Mouse (Mus musculus) adrenal gland, adult 18-20 months (tissue): ENCODE measurements around the gene Zdhhc9. TPM values are rescaled to one million over a fixed set of nuclear protein-coding genes. Genes with fewer than 3 reads are reported as not detected.

ENCODE experiments used
- DNase-seq, 2 experiments: peaks; one replicate each; pipeline ENCODE4 v3.0.0; 2021 to 2022; ENCODE audit warnings: low spot score in 2 of 2
- total RNA-seq, 2 experiments: library from RNA; stranded (reverse); gene quantifications; 1 replicate in 1 of 2; 2 replicates in 1 of 2; pipeline ENCODE4 v1.2.3; 2021

Gene Zdhhc9
- total RNA-seq, 2 experiments from 2014 or later, result 17.4 to 18.9 TPM

DNA sequence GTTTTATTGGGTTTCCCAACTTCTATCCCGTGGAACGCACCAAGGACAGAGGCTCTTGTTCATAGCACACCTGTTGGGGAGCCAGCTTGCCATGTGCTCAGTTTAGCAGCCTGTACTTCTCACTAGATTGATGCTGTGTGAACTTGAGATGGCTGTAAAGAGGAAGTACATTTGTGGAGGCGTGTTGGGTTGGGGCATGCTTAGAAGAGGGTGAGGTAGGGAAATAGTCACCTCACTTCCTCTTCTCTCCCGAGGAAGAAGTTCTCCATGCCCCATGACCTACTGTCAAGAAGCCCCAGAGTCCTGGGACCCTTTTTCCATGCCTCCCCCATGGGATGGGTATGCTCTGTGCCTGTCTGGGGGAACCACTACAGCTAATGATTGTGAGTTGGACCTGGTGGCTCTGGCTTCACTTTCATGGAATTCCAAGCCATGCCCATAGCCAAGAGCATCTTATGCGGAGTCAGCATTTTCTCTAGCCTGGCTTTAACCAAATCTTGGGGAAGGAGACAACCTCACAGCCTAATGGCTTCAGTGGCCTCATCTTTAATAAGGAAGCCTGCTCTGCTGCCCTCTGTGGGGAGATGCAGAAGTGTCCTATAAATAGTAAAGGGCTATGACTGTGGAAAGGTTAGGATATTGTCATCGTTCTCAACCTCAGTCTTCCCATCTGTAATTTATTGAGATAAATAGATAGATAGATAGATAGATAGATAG is 81.0 kb downstream of the Zdhhc9 start:
- DNase-seq, result no peak

DNA sequence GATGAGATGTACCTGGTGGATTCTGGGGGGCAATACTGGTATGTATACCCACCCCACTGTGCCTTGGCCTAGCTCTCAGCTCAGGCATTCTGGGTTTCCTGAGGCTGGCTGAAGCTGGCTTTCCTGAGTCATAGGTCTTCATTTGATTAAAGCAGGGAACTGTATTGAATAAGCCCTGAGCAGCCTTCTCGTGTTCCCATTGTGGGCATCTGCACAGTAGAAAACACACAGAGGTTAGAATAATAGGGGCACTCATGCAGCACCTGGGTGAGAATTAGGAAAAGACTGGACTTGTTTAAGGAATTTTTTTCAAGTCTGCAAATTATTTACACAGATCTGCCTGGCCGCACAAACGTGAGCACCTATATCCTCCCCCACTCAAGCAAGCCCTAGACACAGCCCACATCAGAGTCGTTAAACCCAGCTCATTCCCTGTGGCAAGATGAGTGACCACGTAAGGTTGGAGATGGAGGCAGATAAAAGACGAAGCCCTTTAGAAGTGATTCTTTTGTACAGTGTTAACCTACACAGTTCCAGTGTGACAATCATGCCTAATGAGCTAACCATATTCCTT is 81.7 kb downstream of the Zdhhc9 start:
- DNase-seq, result no peak

DNA sequence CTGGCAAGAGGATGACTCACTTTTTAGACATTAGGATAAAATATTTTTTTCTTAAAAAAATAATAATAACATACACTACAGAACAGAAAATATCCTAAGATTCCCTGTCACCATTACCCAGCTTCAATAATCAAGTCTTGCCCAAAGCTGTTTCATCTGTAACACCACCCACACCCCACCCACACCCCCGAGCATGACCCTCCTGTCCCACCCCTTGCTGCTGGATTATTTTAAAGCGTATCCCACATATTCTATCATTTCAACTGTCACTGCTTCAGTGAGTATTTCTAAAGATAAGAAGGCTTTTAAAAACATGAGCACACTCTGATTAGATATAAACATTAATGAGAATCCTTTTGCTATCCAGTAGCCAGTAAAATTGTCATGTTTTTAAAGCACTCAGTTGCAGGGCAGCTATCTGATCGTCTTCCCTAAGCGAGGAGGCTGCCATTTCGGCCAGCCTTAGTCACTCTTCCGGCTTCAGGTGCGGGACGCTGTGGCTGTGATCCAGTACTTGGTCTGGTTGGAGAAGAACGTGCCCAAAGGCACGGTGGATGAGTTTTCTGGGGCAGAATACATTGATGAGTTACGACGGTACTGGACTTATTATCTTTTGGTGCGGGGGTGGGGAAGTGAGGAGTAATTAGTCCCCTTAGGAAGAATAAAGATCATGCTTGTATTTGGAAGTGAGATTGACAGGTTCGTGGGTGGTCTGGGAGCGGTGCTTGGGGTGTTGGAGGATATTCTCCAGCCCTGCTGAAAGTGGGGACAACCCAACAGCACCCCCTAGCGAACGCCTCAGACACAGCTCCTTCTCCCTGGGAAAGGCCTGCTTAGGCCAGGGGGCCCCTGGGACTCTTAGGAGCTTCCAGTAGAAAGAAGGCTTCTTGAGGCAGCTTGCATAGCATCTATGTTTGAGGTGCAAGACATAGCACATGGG is 84.3 kb downstream of the Zdhhc9 start:
- peak; percentile 64 to 75 for DNase-seq

Other genes with a start within 250 kb of the Zdhhc9 start
- 10 to 100 TPM in 1 of 2 experiments, 1 to 10 TPM in 1; 1.5 to 23.2 TPM for gene Apln, start 174.0 kb downstream of the Zdhhc9 start, total RNA-seq
- 1 to 10 TPM; 1.4 to 3.7 TPM for gene Xpnpep2, start 100.2 kb downstream of the Zdhhc9 start, total RNA-seq
- gene Sash3, start 62.4 kb downstream of the Zdhhc9 start, total RNA-seq, result 1 to 10 TPM; 1.5 to 2.2 TPM
- 10 to 100 TPM; 17.6 to 18.3 TPM for gene Utp14a, start 48.0 kb upstream of the Zdhhc9 start, total RNA-seq
- gene Bcorl1, start 132.5 kb upstream of the Zdhhc9 start, total RNA-seq, result 1 to 10 TPM; 8.0 to 9.1 TPM